Mouse (Mus musculus) thymus, adult 2 months (tissue): ENCODE results near the gene Foxo1. TPM values are rescaled to one million over a fixed set of nuclear protein-coding genes. Genes with fewer than 3 reads are reported as not detected.

Source experiments
- DNase-seq: peaks from one replicate; pipeline ENCODE4 v3.0.0; 2021
- H3K27ac ChIP-seq: fragments of 200-500 bp; 2 replicates; pipeline ENCODE4 v1.5.1; 2012; ENCODE audit warnings: low read length, control low read depth; ENCODE audit not compliant: control insufficient read depth, insufficient read depth
- H3K27me3 ChIP-seq: fragments of 200-500 bp; 2 replicates; pipeline ENCODE4 v1.6.1; 2012; ENCODE audit warnings: mild to moderate bottlenecking, low read length, moderate library complexity, mixed read lengths; ENCODE audit not compliant: control insufficient read depth, insufficient read depth
- H3K36me3 ChIP-seq: fragments of 200-500 bp; 2 replicates; pipeline ENCODE4 v1.6.1; 2012; ENCODE audit warnings: mild to moderate bottlenecking, low read length, moderate library complexity; ENCODE audit not compliant: control insufficient read depth, insufficient read depth
- H3K4me1 ChIP-seq: fragments of 200-500 bp; replicated peaks from 2 replicates; pipeline ENCODE4 v1.6.1; 2012; ENCODE audit warnings: low read length; ENCODE audit not compliant: control insufficient read depth, insufficient read depth
- H3K4me3 ChIP-seq: fragments of 200-500 bp; 2 replicates; pipeline ENCODE4 v1.5.1; 2012; ENCODE audit warnings: mild to moderate bottlenecking, low read length, control low read depth, moderate library complexity; ENCODE audit not compliant: control insufficient read depth, insufficient read depth
- CTCF ChIP-seq: fragments of 200-500 bp; IDR thresholded peaks from 2 replicates; pipeline ENCODE4 v1.5.1; 2012; ENCODE audit warnings: mild to moderate bottlenecking, control low read depth, low read length, moderate library complexity, borderline replicate concordance; ENCODE audit not compliant: control insufficient read depth, poor library complexity, insufficient read depth; ENCODE audit errors: extremely low read depth
- POLR2A ChIP-seq: fragments of 200-500 bp; IDR thresholded peaks from 2 replicates; pipeline ENCODE4 v1.6.1; 2012; ENCODE audit warnings: mild to moderate bottlenecking, low read length, control low read depth, moderate library complexity; ENCODE audit not compliant: control insufficient read depth, poor library complexity, insufficient read depth; ENCODE audit errors: extremely low read depth
- WGBS: fragments of 180-500 bp; shearing (Covaris S2); methylation state at CpG from one replicate; pipeline ENCODE4 v1.1.7; 2018; 5-methylcytosine and 5-hydroxymethylcytosine counted together
- polyA plus RNA-seq: library from polyadenylated mRNA; depleted of rRNA; stranded (reverse); fragments of >200 nt; gene quantifications from 2 replicates; pipeline ENCODE4 v1.2.3, GENCODE M21; 2012

The Foxo1 gene
- polyA plus RNA-seq, 1 experiment: 20.9 TPM

DNA sequence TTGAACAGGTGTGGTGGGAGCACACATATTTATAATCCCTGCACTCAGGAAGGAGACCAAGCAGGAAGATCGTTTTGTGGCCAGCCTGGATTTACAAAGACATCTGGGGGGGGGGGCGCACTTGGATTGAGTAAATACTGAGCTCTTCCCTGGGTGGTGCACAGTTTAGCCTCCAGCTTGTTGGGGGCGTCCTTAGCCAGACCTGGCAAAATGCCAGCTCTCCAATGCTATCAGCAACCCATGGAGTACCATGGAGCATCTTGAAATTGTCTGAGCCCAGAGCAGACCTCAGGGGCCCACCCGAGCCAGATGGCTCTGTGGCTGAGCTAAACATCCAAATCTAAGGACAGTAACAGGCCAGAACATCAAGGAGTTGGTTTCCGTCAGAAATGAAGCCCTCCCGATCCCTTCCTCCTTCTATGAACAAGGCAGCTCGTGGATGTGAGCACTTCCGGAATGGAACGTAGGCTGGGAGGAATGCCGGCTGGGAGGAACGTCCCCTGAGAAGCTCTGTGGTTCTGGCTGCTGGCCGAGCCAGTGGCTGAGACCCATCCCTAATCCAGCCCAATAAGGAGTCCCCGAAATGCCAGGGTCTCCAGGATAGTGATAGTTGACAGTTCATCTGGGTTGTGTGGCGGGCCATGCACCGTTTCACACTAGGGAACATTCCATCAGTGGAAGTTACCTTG is 89.3 kb downstream of the Foxo1 start:
- no peak for DNase-seq
- Histone ChIP-seq H3K4me1 (no peaks in the 10 kb centered on the region), H3K36me3 (no peaks in the 10 kb centered on the region), H3K27me3 (no peaks in the 10 kb centered on the region), H3K4me3 (no peak overlapping the region), H3K27ac (no peak overlapping the region)
- WGBS: 86% methylated on average over 15 of the region's 15 CpGs
- TF ChIP-seq POLR2A (no peak), CTCF (no peak)

DNA sequence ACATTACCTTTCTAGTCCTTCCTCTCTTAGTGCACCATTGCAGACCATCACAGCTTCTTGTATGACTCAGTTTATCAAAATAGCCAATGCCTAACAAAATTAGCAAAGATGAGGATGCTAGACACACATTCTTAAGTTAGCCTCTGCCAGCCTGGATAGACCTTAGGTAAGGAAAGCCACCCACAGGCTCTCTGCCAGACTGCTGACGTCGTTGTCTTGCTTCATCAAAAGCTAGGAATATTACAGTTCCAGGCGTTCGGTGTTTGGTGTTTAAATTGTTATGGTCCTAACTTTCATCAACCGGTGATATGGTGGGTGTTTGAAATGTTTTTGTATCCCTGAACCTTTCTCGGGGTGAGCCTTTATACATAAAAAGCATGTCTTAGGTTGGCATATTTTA is 96.4 kb downstream of the Foxo1 start:
- no peaks in the 10 kb centered on the region for H3K36me3 ChIP-seq
- no peak for TF ChIP-seq CTCF
- no peak for TF ChIP-seq POLR2A
- H3K27ac ChIP-seq: no peak overlapping the region
- DNase-seq: no peak
- H3K27me3 ChIP-seq: no peaks in the 10 kb centered on the region
- H3K4me1 ChIP-seq: peaks cover 5% of the 10 kb centered on the region
- 94% methylated on average over 6 of the region's 6 CpGs for WGBS
- no peak overlapping the region for H3K4me3 ChIP-seq

DNA sequence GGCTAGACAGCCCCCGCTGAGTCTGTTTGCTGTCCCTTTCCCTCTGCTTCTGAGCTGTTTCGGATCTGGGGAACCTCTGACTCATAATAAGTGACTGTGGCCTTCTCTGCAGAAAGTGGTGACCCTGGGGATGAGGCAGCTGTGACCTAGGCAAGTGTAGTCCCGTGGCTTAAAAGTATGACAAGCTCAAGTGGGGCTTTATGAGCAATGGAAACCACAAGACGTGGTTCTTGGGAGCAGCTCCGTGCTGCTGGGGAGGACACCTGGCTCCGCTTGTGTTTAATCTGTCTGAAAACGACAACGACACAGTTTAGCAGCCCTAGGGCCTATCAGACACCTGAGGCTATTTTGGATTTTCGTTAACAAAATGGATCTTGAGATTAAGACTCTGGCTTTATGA is 101.1 kb downstream of the Foxo1 start:
- H3K36me3 ChIP-seq: no peaks in the 10 kb centered on the region
- H3K27me3 ChIP-seq: no peaks in the 10 kb centered on the region
- peaks cover 14% of the 10 kb centered on the region for H3K4me1 ChIP-seq
- H3K27ac ChIP-seq: no peak overlapping the region; the same call in 1 of the 2 replicates
- DNase-seq: peak; percentile 42
- TF ChIP-seq POLR2A (no peak), CTCF (no peak)
- no peak overlapping the region for H3K4me3 ChIP-seq
- WGBS: 24% methylated on average over 9 of the region's 9 CpGs

DNA sequence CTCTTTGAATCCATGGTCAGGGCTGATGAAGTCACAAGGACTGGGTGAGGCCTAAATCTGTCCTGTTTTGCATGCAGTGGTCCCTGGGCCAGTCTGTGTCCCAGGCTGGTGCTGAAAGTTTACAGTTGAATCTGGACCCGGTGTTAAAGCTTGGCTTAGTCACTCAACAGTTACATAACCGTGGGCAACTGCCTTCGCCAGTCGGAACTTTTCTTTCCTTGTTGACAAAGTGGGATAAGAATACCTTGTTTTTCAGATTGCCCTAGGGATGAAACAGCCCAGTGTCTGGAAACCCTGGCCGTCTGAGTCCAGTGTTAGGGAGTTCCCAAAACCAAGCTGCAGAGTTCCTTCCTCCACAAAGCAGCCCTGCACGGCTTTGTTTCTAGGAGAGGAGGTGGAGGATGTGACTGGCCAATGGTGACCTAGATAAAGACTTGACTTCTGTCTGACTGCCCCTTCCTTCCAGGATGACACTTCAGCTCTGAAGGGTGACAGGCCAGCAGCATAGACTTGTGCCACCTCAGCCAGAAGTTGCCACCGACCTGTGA is 101.8 kb downstream of the Foxo1 start:
- WGBS: 82% methylated on average over 7 of the region's 7 CpGs
- H3K27me3 ChIP-seq: no peaks in the 10 kb centered on the region
- DNase-seq: no peak
- peaks cover 14% of the 10 kb centered on the region for H3K4me1 ChIP-seq
- no peak overlapping the region for H3K27ac ChIP-seq
- H3K36me3 ChIP-seq: no peaks in the 10 kb centered on the region
- TF ChIP-seq POLR2A: no peak
- TF ChIP-seq CTCF: no peak
- no peak overlapping the region for H3K4me3 ChIP-seq

- H3K27ac ChIP-seq: no peak overlapping the region
- TF ChIP-seq POLR2A: no peak
- no peak for TF ChIP-seq CTCF
- no peaks in the 10 kb centered on the region for H3K27me3 ChIP-seq
- H3K4me1 ChIP-seq: no peaks in the 10 kb centered on the region
- no peaks in the 10 kb centered on the region for H3K36me3 ChIP-seq
- DNase-seq: no peak
- no peak overlapping the region for H3K4me3 ChIP-seq
- WGBS: 95% methylated on average over 5 of the region's 5 CpGs
Observed at GRCm38 (mm10) chr3:52376974-52377373, 108.8 kb downstream of the Foxo1 start.

DNA sequence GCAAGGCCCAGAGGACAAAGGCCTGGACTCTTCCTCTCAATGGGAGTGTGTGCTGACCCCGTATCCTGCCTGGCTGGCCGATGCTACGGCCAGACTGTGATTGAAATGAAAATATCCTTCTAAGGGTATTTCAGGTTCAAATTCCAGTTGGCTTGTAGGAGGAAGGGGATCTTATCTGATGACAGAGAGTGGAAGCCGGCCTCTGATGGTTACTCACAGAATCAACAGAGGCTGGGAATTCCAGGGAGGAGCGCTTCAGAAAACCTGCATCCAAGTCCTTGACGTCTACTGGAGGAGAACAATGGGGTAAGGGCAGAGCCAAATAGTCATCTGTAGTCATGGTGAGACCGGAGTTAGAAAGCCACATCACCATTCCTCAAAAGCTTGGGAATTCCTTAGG is 115.2 kb downstream of the Foxo1 start:
- H3K36me3 ChIP-seq: no peaks in the 10 kb centered on the region
- 93% methylated on average over 7 of the region's 7 CpGs for WGBS
- no peaks in the 10 kb centered on the region for H3K4me1 ChIP-seq
- DNase-seq: no peak
- H3K27ac ChIP-seq: no peak overlapping the region
- no peaks in the 10 kb centered on the region for H3K27me3 ChIP-seq
- H3K4me3 ChIP-seq: no peak overlapping the region
- TF ChIP-seq CTCF (no peak), POLR2A (no peak)
